Mouse (Mus musculus) MEL (cell line): Measurements from ENCODE around the gene Ptprf. TPM values are rescaled to one million over a fixed set of nuclear protein-coding genes. Genes with fewer than 3 reads are reported as not detected.

Experiments used
- DNase-seq: peaks from one replicate; pipeline ENCODE4 v3.0.0; 2011; ENCODE audit warnings: low read depth, low spot score
- H3K27ac ChIP-seq: 2 replicates; pipeline ENCODE4 v1.5.1; 2012; ENCODE audit warnings: low read depth, mild to moderate bottlenecking, control low read depth, low read length, moderate library complexity; ENCODE audit not compliant: control insufficient read depth
- H3K27me3 ChIP-seq, 2 experiments: fragments of 150-350 bp in 1 of 2; sonication (generic) in 1 of 2; 2 replicates each; pipeline ENCODE4 v1.6.1; 2012; ENCODE audit warnings: low read length in 2 of 2, mild to moderate bottlenecking in 2 of 2, improper control_type of control experiment in 1 of 2, moderate library complexity in 1 of 2; ENCODE audit not compliant: insufficient read depth in 2 of 2, control insufficient read depth in 1 of 2
- H3K36me3 ChIP-seq, 2 experiments: 2 replicates each; pipeline ENCODE4 v1.6.1; 2012 to 2014; ENCODE audit warnings: low read length in 2 of 2, improper control_type of control experiment in 1 of 2, inconsistent platforms in 1 of 2, mild to moderate bottlenecking in 1 of 2; ENCODE audit not compliant: insufficient read depth in 2 of 2, control insufficient read depth in 1 of 2
- H3K4me1 ChIP-seq, 2 experiments: fragments of 150-350 bp in 1 of 2; sonication (generic) in 1 of 2; 2 replicates each; pipeline ENCODE4 v1.6.1; 2012; ENCODE audit warnings: low read length in 2 of 2, improper control_type of control experiment in 1 of 2, mild to moderate bottlenecking in 1 of 2; ENCODE audit not compliant: insufficient read depth in 2 of 2, control insufficient read depth in 1 of 2
- H3K4me3 ChIP-seq, 2 experiments: fragments of 150-350 bp in 1 of 2; sonication (generic) in 1 of 2; 2 replicates each; pipeline ENCODE4 v1.5.1; 2012; ENCODE audit warnings: low read depth in 2 of 2, low read length in 2 of 2, mild to moderate bottlenecking in 2 of 2, moderate library complexity in 2 of 2, control low read depth in 1 of 2, improper control_type of control experiment in 1 of 2; ENCODE audit not compliant: control insufficient read depth in 1 of 2, insufficient read depth in 1 of 2
- H3K79me2 ChIP-seq: 2 replicates; pipeline ENCODE4 v1.6.1; 2012; ENCODE audit warnings: mild to moderate bottlenecking, low read length, moderate library complexity; ENCODE audit not compliant: control insufficient read depth, poor library complexity, insufficient read depth
- H3K9ac ChIP-seq: 2 replicates; pipeline ENCODE4 v1.6.1; 2012; ENCODE audit warnings: low read depth, mild to moderate bottlenecking, control low read depth, low read length, moderate library complexity; ENCODE audit not compliant: control insufficient read depth, poor library complexity, severe bottlenecking
- H3K9me3 ChIP-seq: fragments of 150-350 bp; sonication (generic); replicated peaks from 2 replicates; pipeline ENCODE4 v1.6.1; 2012; ENCODE audit warnings: mild to moderate bottlenecking, low read length, improper control_type of control experiment, moderate library complexity; ENCODE audit not compliant: insufficient read depth
- CTCF ChIP-seq, 3 experiments: IDR thresholded peaks in 2 of 3; conservative IDR thresholded peaks in 1 of 3; 2 replicates each; pipeline ENCODE4 v1.5.1; 2011 to 2012; ENCODE audit warnings: low read length in 3 of 3, low read depth in 2 of 3, mild to moderate bottlenecking in 2 of 3, improper control_type of control experiment in 1 of 3, inconsistent platforms in 1 of 3, mixed read lengths in 1 of 3, moderate library complexity in 1 of 3; ENCODE audit not compliant: control insufficient read depth in 1 of 3, insufficient read depth in 1 of 3, poor library complexity in 1 of 3, severe bottlenecking in 1 of 3
- ELF1 ChIP-seq: IDR thresholded peaks from 2 replicates; pipeline ENCODE4 v1.6.1; 2014; ENCODE audit warnings: low read depth, mild to moderate bottlenecking, inconsistent platforms, low read length, improper control_type of control experiment, moderate library complexity
- MXI1 ChIP-seq: IDR thresholded peaks from 2 replicates; pipeline ENCODE4 v1.6.1; 2011; ENCODE audit warnings: mild to moderate bottlenecking, low read depth, low read length, improper control_type of control experiment
- MYC ChIP-seq: IDR thresholded peaks from 2 replicates; pipeline ENCODE4 v1.6.1; 2011; ENCODE audit warnings: low read depth, mild to moderate bottlenecking, low read length, improper control_type of control experiment, moderate library complexity
- NRF1 ChIP-seq: IDR thresholded peaks from 2 replicates; pipeline ENCODE4 v1.6.1; 2014; ENCODE audit warnings: low read depth, mild to moderate bottlenecking, inconsistent platforms, low read length, improper control_type of control experiment, moderate library complexity; ENCODE audit not compliant: poor library complexity, insufficient read depth, severe bottlenecking
- RAD21 ChIP-seq: IDR thresholded peaks from 2 replicates; pipeline ENCODE4 v1.6.1; 2011; ENCODE audit warnings: mild to moderate bottlenecking, low read depth, low read length, improper control_type of control experiment
- RCOR1 ChIP-seq: IDR thresholded peaks from 2 replicates; pipeline ENCODE4 v1.6.1; 2012; ENCODE audit warnings: low read depth, mild to moderate bottlenecking, inconsistent platforms, low read length, improper control_type of control experiment
- SMC3 ChIP-seq: IDR thresholded peaks from 2 replicates; pipeline ENCODE4 v1.6.1; 2011; ENCODE audit warnings: low read depth, low read length, improper control_type of control experiment
- UBTF ChIP-seq: IDR thresholded peaks from 2 replicates; pipeline ENCODE4 v1.6.1; 2012; ENCODE audit warnings: low read depth, mild to moderate bottlenecking, inconsistent platforms, low read length, improper control_type of control experiment, moderate library complexity, borderline replicate concordance; ENCODE audit not compliant: insufficient read depth
- USF1 ChIP-seq: IDR thresholded peaks from 2 replicates; pipeline ENCODE4 v1.6.1; 2014; ENCODE audit warnings: low read depth, mild to moderate bottlenecking, inconsistent platforms, low read length, improper control_type of control experiment, moderate library complexity
- ZC3H11A ChIP-seq: IDR thresholded peaks from 2 replicates; pipeline ENCODE4 v1.6.1; 2012; ENCODE audit warnings: low read depth, mild to moderate bottlenecking, inconsistent platforms, low read length, improper control_type of control experiment
- polyA plus RNA-seq, 2 experiments: library from polyadenylated mRNA; stranded (reverse) in 1 of 2; unstranded in 1 of 2; fragments of >175 nt in 1 of 2; fragments of >200 nt in 1 of 2; gene quantifications; 2 replicates each; pipeline versions ENCODE4 v1.2.1 to v1.2.4; 2012; ENCODE audit warnings: low replicate concordance in 2 of 2, low read depth in 1 of 2; ENCODE audit not compliant: insufficient read length in 2 of 2, insufficient read depth in 1 of 2, missing spikeins in 1 of 2
- total RNA-seq: library from RNA; depleted of rRNA; stranded (reverse); fragments of 300-350 nt; gene quantifications from 2 replicates; pipeline ENCODE4 v1.2.3, GENCODE M21; 2012; rRNA removed

Gene Ptprf
- total and polyA plus RNA-seq, 3 experiments = 0.04 TPM; not detected in 2

GRCm38 (mm10) chr4:118171006-118171405 is 120.2 kb downstream of the Ptprf start:
- Histone ChIP-seq H3K36me3 (peaks cover under 1 to 21% of the 10 kb centered on the region in 2 experiments; a peak in 3 of 4 replicates), H3K79me2 (no peaks in the 10 kb centered on the region), H3K4me1 (no peaks in the 10 kb centered on the region), H3K9me3 (no peaks in the 10 kb centered on the region), H3K27ac (no peak overlapping the region), H3K4me3 (no peak overlapping the region)
- TF ChIP-seq ZC3H11A (peak; percentile 41), RAD21 (peak; percentile 54), RCOR1 (no peak), CTCF (IDR thresholded peaks at IDR 0.05 in 2 of 3, conservative IDR thresholded peaks at IDR 0.05 in 1 of 3; ENCODE audit: control insufficient read depth in 1 of 3, insufficient read depth in 1 of 3, low read depth in 2 of 3, low read length in 3 of 3, poor library complexity in 1 of 3, severe bottlenecking in 1 of 3) (peak; percentile 67 to 86 (median 70)), USF1 (no peak), SMC3 (peak; percentile 65)
- TF ChIP-seq, all 39 proteins: peak for 4
- Histone ChIP-seq H3K27me3 (no peaks in the 10 kb centered on the region), H3K9ac (no peak overlapping the region)
- peak; percentile 75 for DNase-seq

GRCm38 (mm10) chr4:118162123-118162522 is 129.1 kb downstream of the Ptprf start:
- Histone ChIP-seq H3K9ac (no peak overlapping the region), H3K4me1 (no peaks in the 10 kb centered on the region), H3K27me3 (no peaks in the 10 kb centered on the region), H3K9me3 (no peaks in the 10 kb centered on the region), H3K79me2 (no peaks in the 10 kb centered on the region), H3K4me3 (no peak overlapping the region), H3K36me3 (peaks cover 0 to 22% of the 10 kb centered on the region in 2 experiments; a peak in 2 of 4 replicates), H3K27ac (no peak overlapping the region)
- TF ChIP-seq NRF1 = no peak
- no peak for TF ChIP-seq MYC
- TF ChIP-seq MXI1 = no peak
- no peak for TF ChIP-seq UBTF
- TF ChIP-seq ZC3H11A = no peak
- TF ChIP-seq ELF1 = no peak
- no peak for DNase-seq

Other genes with a start within 250 kb of the Ptprf start
- gene St3gal3, start 156.5 kb downstream of the Ptprf start, total RNA-seq = 13.2 and 16.4 TPM in 2 replicates
- gene St3gal3, start 156.5 kb downstream of the Ptprf start, polyA plus RNA-seq = 10 to 100 TPM in 1 of 2 experiments, not detected in 1; 23.3 TPM
- gene Kdm4a, start 111.4 kb downstream of the Ptprf start, total RNA-seq = 31.4 and 36.8 TPM in 2 replicates
- 10 to 100 TPM in 1 of 2 experiments, not detected in 1; 49.6 TPM for gene Kdm4a, start 111.4 kb downstream of the Ptprf start, polyA plus RNA-seq
- 5.7 and 7.3 TPM in 2 replicates for gene Szt2, start 117.9 kb upstream of the Ptprf start, total RNA-seq
- 10 to 100 TPM in 1 of 2 experiments, not detected in 1; 24.0 TPM for gene Szt2, start 117.9 kb upstream of the Ptprf start, polyA plus RNA-seq
- gene Med8, start 117.9 kb upstream of the Ptprf start, total RNA-seq = 143 and 159 TPM in 2 replicates
- gene Med8, start 117.9 kb upstream of the Ptprf start, polyA plus RNA-seq = 100 to 1,000 TPM in 1 of 2 experiments, 10 to 100 TPM in 1; 84.2 to 134 TPM
- gene Elovl1, start 136.7 kb upstream of the Ptprf start, total RNA-seq = 93.5 and 134 TPM in 2 replicates
- gene Elovl1, start 136.7 kb upstream of the Ptprf start, polyA plus RNA-seq = 100 to 1,000 TPM; 246 to 391 TPM
- gene Cdc20, start 145.9 kb upstream of the Ptprf start, total RNA-seq = 189 and 211 TPM in 2 replicates
- 100 to 1,000 TPM in 1 of 2 experiments, not detected in 1; 247 TPM for gene Cdc20, start 145.9 kb upstream of the Ptprf start, polyA plus RNA-seq
- 0.04 TPM in 1 of 2 replicates, not detected in the other for gene Mpl, start 166.1 kb upstream of the Ptprf start, total RNA-seq
- under 1 TPM in 1 of 2 experiments, not detected in 1; 0.04 TPM for gene Mpl, start 166.1 kb upstream of the Ptprf start, polyA plus RNA-seq
- not detected in 2 replicates for gene Tie1, start 198.7 kb upstream of the Ptprf start, total RNA-seq
- gene Tie1, start 198.7 kb upstream of the Ptprf start, polyA plus RNA-seq = under 1 TPM in 1 of 2 experiments, not detected in 1; 0.03 TPM
- not detected in 2 replicates for gene 2610528J11Rik, start 235.6 kb upstream of the Ptprf start, total RNA-seq
- not detected for gene 2610528J11Rik, start 235.6 kb upstream of the Ptprf start, polyA plus RNA-seq